Mouse (Mus musculus): ENCODE results near the gene Fkbp5. TPM values are rescaled to one million over a fixed set of nuclear protein-coding genes. Genes with fewer than 3 reads are reported as not detected.

The Fkbp5 gene
- polyA plus RNA-seq, 1 experiment from 2014 or later = 29.0 TPM

DNA sequence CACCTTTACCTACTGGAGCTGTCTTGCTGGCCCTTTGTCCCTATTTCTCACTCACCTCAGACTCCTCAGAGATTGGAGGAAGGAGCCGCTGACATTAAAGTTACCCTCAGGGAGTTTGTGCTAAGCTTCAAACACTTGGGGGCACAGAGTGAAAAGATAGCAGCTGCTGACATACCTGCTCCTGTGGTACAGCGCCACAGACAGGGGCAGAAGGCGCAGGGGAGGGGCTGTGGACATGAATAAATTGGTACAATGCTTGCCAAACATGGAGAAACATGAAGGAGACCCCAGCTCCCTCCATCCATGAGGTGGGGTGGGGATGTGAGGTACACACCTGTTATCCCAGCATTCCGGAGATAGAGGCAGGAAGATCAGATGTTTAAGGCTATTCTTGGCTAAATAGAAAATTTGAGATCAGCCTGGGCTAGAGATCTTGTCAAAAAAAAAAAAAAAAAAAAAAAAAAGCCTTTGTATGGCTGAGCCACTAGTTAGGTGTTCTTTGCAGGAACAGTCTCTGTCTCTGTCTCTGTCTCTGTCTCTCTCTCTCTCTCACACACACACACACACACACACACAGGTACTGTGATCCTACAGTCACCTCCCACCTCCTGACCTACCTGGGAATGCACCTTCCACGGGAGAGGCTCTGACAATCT lies 3.9 kb upstream of the Fkbp5 start:
- TF ChIP-seq CTCF (IDR thresholded peaks at IDR 0.05; ENCODE audit: low read depth) (no peak), EP300 (IDR thresholded peaks at IDR 0.05; ENCODE audit: low read depth) (no peak)
- 69% methylated on average over 5 of the region's 5 CpGs for WGBS (ENCODE audit: insufficient replicate concordance)
- no peak for DNase-seq
- Histone ChIP-seq H3K27me3 (ENCODE audit: insufficient read depth, low read length) (no peaks in the 10 kb centered on the region), H3K9ac (replicated peaks) (no peak overlapping the region), H3K4me3 (ENCODE audit: low read depth, low read length) (no peak overlapping the region), H3K36me3 (replicated peaks; ENCODE audit: insufficient read depth, low read length) (no peaks in the 10 kb centered on the region), H3K4me1 (ENCODE audit: insufficient read depth) (peaks cover 58% of the 10 kb centered on the region), H3K27ac (ENCODE audit: low read depth) (peak overlapping the region; percentile 96), H3K9me3 (ENCODE audit: low read length) (no peaks in the 10 kb centered on the region), H3K4me2 (ENCODE audit: low read depth, low read length) (no peak overlapping the region)
- no peak for ATAC-seq

DNA sequence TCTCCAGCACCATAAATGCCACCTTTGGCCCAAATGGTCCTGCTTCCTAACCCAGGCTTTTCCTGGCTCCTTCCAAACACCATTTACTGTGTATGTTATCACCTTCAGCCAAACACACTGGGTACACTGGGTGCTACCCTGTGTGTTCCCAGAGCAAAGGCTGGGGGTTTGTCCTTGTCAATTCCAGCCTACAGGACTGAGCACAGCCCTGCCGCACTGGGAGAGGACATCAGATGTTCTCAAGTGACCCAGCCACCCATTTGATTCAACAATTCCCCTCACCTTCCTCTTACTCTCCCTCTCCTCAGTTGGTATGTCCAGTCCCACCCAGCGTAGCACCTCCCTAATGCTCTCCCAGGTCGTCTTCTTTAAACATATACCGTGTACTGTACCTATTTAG lies 3.2 kb upstream of the Fkbp5 start:
- no peaks in the 10 kb centered on the region for H3K9me3 ChIP-seq (ENCODE audit: low read length)
- no peak overlapping the region for H3K4me3 ChIP-seq (ENCODE audit: low read depth, low read length)
- H3K36me3 ChIP-seq (replicated peaks; ENCODE audit: insufficient read depth, low read length) = no peaks in the 10 kb centered on the region
- H3K27me3 ChIP-seq (ENCODE audit: insufficient read depth, low read length) = no peaks in the 10 kb centered on the region
- H3K4me2 ChIP-seq (ENCODE audit: low read depth, low read length) = no peak overlapping the region
- DNase-seq (no peak), ATAC-seq (no peak)
- peaks cover 64% of the 10 kb centered on the region for H3K4me1 ChIP-seq (ENCODE audit: insufficient read depth)
- no peak overlapping the region for H3K9ac ChIP-seq (replicated peaks)
- TF ChIP-seq CTCF (IDR thresholded peaks at IDR 0.05; ENCODE audit: low read depth) (no peak), EP300 (IDR thresholded peaks at IDR 0.05; ENCODE audit: low read depth) (no peak)
- 0 out of 2 replicates have a peak overlapping the region, but pooled peaks have one; percentile 35 for H3K27ac ChIP-seq (ENCODE audit: low read depth)
- WGBS (ENCODE audit: insufficient replicate concordance) = 74% methylated on average over 4 of the region's 4 CpGs

DNA sequence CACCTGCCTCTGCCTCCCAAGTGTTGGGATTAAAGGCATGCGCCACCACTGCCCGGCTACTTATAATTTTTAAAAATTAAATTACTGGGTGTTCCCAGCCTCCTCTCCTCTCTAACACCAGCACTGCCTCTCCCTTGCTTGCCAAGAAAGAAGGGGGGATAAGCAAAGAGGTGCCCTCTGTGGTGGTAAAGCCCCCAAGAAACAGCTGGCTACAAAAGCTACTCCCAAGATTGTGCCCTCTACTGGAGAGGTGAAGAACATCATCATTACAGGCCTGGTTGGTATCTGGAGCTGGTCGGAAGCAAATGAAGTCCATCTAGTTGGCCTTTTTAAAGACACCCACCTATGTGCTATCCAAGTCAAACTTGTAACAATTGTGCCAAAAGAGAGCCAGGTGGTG lies 2.5 kb upstream of the Fkbp5 start:
- Histone ChIP-seq H3K27ac (ENCODE audit: low read depth) (0 out of 2 replicates have a peak overlapping the region, but pooled peaks have one; percentile 4), H3K36me3 (replicated peaks; ENCODE audit: insufficient read depth, low read length) (no peaks in the 10 kb centered on the region), H3K27me3 (ENCODE audit: insufficient read depth, low read length) (no peaks in the 10 kb centered on the region), H3K4me2 (ENCODE audit: low read depth, low read length) (no peak overlapping the region), H3K4me3 (ENCODE audit: low read depth, low read length) (no peak overlapping the region), H3K4me1 (ENCODE audit: insufficient read depth) (peaks cover 70% of the 10 kb centered on the region), H3K9ac (replicated peaks) (no peak overlapping the region), H3K9me3 (ENCODE audit: low read length) (no peaks in the 10 kb centered on the region)
- 75% methylated on average over 3 of the region's 3 CpGs for WGBS (ENCODE audit: insufficient replicate concordance)
- ATAC-seq (no peak), DNase-seq (no peak)
- TF ChIP-seq CTCF (IDR thresholded peaks at IDR 0.05; ENCODE audit: low read depth) (peak; percentile 68), EP300 (IDR thresholded peaks at IDR 0.05; ENCODE audit: low read depth) (no peak)

DNA sequence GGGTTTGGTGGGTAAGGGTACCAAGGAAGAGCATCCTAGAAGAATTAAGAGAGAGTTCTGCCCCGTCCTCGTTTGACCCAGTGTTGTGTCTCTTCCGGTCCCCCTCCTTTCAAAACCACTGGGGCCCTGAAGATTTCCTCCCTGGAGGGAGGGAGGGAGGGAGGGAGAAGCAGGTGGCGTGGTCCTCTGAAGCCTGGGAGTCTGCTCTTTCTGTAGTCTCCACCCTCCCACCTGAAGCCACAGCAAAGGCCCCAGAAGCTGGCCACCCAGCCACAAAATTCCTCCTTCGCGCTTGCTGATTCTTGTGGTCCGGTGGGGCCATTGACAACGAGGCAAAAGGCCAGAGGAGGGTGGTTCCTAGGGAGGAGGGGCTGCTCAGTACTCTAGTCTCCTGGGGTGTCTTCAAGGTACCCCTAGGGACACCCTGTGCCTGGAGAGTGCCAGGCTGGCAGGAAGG lies 1.3 kb upstream of the Fkbp5 start:
- ATAC-seq = no peak
- DNase-seq = peak; percentile 40
- no peaks in the 10 kb centered on the region for H3K36me3 ChIP-seq (replicated peaks; ENCODE audit: insufficient read depth, low read length)
- H3K4me3 ChIP-seq (ENCODE audit: low read depth, low read length) = peak overlapping the region; percentile 44
- no peaks in the 10 kb centered on the region for H3K27me3 ChIP-seq (ENCODE audit: insufficient read depth, low read length)
- H3K4me1 ChIP-seq (ENCODE audit: insufficient read depth) = peaks cover 71% of the 10 kb centered on the region
- H3K27ac ChIP-seq (ENCODE audit: low read depth) = peak overlapping the region; percentile 98
- 3% methylated on average over 8 of the region's 8 CpGs for WGBS (ENCODE audit: insufficient replicate concordance)
- no peaks in the 10 kb centered on the region for H3K9me3 ChIP-seq (ENCODE audit: low read length)
- H3K9ac ChIP-seq (replicated peaks) = peak overlapping the region; percentile 70
- no peak for TF ChIP-seq CTCF (IDR thresholded peaks at IDR 0.05; ENCODE audit: low read depth)
- TF ChIP-seq EP300 (IDR thresholded peaks at IDR 0.05; ENCODE audit: low read depth) = no peak
- H3K4me2 ChIP-seq (ENCODE audit: low read depth, low read length) = peak overlapping the region; percentile 76

DNA sequence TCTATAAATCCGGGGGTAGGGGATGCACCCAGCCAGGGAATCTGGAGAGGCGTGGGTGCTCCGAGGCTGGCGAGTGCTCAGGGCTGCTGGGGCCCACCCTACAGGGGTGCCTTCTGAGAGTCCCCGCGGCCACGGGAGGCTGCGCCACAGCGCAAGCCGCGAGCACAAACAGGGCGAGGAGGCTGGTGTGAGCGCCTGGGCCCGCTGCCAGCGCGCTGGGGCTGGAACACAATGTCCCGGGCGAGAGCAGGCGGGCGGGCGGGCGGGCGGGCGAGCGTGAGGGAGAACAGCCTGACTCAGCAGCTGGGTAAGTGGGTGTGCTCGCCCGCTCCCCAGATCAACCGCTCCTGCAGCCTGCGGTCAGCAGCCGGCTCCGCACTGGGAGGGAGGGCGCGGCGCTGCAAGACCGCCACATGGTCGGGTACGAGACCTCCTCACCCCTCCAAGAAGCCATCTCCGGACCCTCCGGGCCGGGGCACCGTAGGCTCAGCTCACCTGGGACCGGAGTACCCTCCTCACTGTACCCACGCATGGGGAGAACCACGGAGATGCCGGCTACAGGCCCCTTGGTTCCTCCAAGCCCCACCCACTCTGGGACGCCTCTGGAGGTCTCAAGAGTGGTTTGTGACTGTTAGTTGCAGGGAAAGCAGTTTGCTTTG lies 758 bp upstream of the Fkbp5 start:
- no peaks in the 10 kb centered on the region for H3K9me3 ChIP-seq (ENCODE audit: low read length)
- H3K9ac ChIP-seq (replicated peaks) = peak overlapping the region; percentile 70
- peak; percentile 91 for DNase-seq
- ATAC-seq = peak; percentile 72
- H3K27ac ChIP-seq (ENCODE audit: low read depth) = peak overlapping the region; percentile 98
- TF ChIP-seq EP300 (IDR thresholded peaks at IDR 0.05; ENCODE audit: low read depth) (peak; percentile 45; the same call in 1 of the 2 replicates), CTCF (IDR thresholded peaks at IDR 0.05; ENCODE audit: low read depth) (no peak)
- WGBS (ENCODE audit: insufficient replicate concordance) = 1% methylated on average over 32 of the region's 46 CpGs
- H3K27me3 ChIP-seq (ENCODE audit: insufficient read depth, low read length) = no peaks in the 10 kb centered on the region
- peak overlapping the region; percentile 44 for H3K4me3 ChIP-seq (ENCODE audit: low read depth, low read length)
- peak overlapping the region; percentile 76 for H3K4me2 ChIP-seq (ENCODE audit: low read depth, low read length)
- H3K4me1 ChIP-seq (ENCODE audit: insufficient read depth) = peaks cover 77% of the 10 kb centered on the region
- H3K36me3 ChIP-seq (replicated peaks; ENCODE audit: insufficient read depth, low read length) = no peaks in the 10 kb centered on the region

DNA sequence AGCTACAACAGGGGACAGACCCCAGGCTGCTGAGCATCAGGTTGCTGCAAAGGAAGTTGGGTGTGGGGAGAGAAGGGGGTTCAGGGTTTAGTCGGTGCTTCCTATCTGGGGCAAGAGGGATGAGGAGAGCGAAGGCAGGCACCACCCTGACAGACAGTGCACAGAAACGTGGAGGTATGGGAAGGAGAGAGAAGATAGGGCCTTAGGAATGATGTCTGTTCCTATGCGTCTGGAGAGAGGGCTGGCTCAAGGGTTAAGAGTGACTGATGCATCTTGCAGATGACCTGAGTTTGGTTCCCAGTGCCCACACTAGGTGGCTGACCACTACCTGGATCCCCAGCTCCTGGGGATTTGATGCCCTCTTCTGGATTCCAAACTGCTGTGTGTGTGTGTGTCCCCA lies 446 bp downstream of the Fkbp5 start:
- H3K9me3 ChIP-seq (ENCODE audit: low read length) = no peaks in the 10 kb centered on the region
- peak overlapping the region; percentile 1; the same call in 1 of the 2 replicates for H3K4me2 ChIP-seq (ENCODE audit: low read depth, low read length)
- 53% methylated on average over 4 of the region's 4 CpGs for WGBS (ENCODE audit: insufficient replicate concordance)
- no peaks in the 10 kb centered on the region for H3K36me3 ChIP-seq (replicated peaks; ENCODE audit: insufficient read depth, low read length)
- DNase-seq = no peak
- no peaks in the 10 kb centered on the region for H3K27me3 ChIP-seq (ENCODE audit: insufficient read depth, low read length)
- H3K9ac ChIP-seq (replicated peaks) = peak overlapping the region; percentile 70; the same call in 1 of the 2 replicates
- peaks cover 80% of the 10 kb centered on the region for H3K4me1 ChIP-seq (ENCODE audit: insufficient read depth)
- no peak for ATAC-seq
- no peak overlapping the region for H3K4me3 ChIP-seq (ENCODE audit: low read depth, low read length)
- TF ChIP-seq CTCF (IDR thresholded peaks at IDR 0.05; ENCODE audit: low read depth) (0 out of 2 replicates have a peak, but pooled peaks have one; percentile 14), EP300 (IDR thresholded peaks at IDR 0.05; ENCODE audit: low read depth) (no peak)
- H3K27ac ChIP-seq (ENCODE audit: low read depth) = peak overlapping the region; percentile 98
